Mouse (Mus musculus): Measurements from ENCODE around the gene Ugt1a6a.

DNA sequence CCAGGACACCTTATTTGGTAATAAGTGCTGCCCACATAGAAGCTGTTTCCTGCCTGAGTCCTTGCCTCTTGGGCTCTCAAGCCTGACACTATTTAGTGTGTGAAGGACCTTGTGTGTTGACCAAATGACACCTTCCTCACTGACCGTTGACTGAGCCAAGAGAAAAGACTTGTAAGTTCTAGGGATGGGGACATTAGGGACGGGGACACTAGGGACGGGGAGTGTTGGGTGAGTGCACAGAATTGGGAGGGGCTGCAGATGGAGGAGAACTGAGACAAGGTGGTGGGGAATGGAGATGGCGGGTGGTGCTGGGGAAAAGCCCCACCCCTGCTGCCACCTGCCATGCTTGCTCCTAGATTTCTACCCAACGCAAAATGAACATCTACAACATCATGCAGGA is 95.4 kb downstream of the Ugt1a6a start:
- TF ChIP-seq CTCF (IDR thresholded peaks at IDR 0.05; ENCODE audit: control insufficient read depth, insufficient read depth, insufficient read length) = no peak
- TF ChIP-seq MAX (IDR thresholded peaks at IDR 0.05) = no peak
- TF ChIP-seq MYOD1 (IDR thresholded peaks at IDR 0.05; ENCODE audit: control insufficient read depth, insufficient read length, low read depth) = no peak
- no peak for TF ChIP-seq MYOG (IDR thresholded peaks at IDR 0.05; ENCODE audit: control insufficient read depth, extremely low read depth, insufficient read length)
- no peak for TF ChIP-seq USF1 (IDR thresholded peaks at IDR 0.05; ENCODE audit: low read depth)
- no peak for TF ChIP-seq CEBPB (IDR thresholded peaks at IDR 0.05; ENCODE audit: low read depth)
- TF ChIP-seq FOSL1 (IDR thresholded peaks at IDR 0.05; ENCODE audit: insufficient read depth, low read length, poor library complexity, severe bottlenecking) = no peak
